Mouse (Mus musculus) adrenal gland, postnatal 4 days (tissue): ENCODE data around the gene Dnajb14. TPM values are rescaled to one million over a fixed set of nuclear protein-coding genes. Genes with fewer than 3 reads are reported as not detected.
A peak's percentile ranks its signal among the peaks of the same experiment; 100 is the strongest.
"Not testable (repeated sequence)": the region's sequence is repeated elsewhere in the genome, so short reads cannot be mapped to it uniquely, and the experiment has no call there.

ENCODE experiments used
- DNase-seq, 2 experiments: peaks; one replicate each; pipeline ENCODE4 v3.0.0; 2021 to 2022; ENCODE audit warnings: low spot score in 2 of 2, mixed read lengths in 2 of 2
- long read RNA-seq, 2 experiments: library from polyadenylated mRNA; stranded (forward); transcript quantifications; one replicate each; pipeline ENCODE4 v2.0.0; 2021
- total RNA-seq, 2 experiments: library from RNA; stranded (reverse); gene quantifications; 2 replicates each; pipeline ENCODE4 v1.2.3; 2021

The Dnajb14 gene
- total RNA-seq, result 10 to 100 TPM; 21.4 to 22.8 TPM
- long read RNA-seq, experiment 1, full-length matches to known transcripts, result 7 of 10 reads
- long read RNA-seq, experiment 1, partial matches to known transcripts, result 2 of 10 reads
- long read RNA-seq, experiment 1, other reads (novel, unspliced or antisense), result 1 of 10 reads
- long read RNA-seq, experiment 2, full-length matches to known transcripts, result 20 of 21 reads
- long read RNA-seq, experiment 2, partial matches to known transcripts, result 0 of 21 reads
- long read RNA-seq, experiment 2, other reads (novel, unspliced or antisense), result 1 of 21 reads

DNA sequence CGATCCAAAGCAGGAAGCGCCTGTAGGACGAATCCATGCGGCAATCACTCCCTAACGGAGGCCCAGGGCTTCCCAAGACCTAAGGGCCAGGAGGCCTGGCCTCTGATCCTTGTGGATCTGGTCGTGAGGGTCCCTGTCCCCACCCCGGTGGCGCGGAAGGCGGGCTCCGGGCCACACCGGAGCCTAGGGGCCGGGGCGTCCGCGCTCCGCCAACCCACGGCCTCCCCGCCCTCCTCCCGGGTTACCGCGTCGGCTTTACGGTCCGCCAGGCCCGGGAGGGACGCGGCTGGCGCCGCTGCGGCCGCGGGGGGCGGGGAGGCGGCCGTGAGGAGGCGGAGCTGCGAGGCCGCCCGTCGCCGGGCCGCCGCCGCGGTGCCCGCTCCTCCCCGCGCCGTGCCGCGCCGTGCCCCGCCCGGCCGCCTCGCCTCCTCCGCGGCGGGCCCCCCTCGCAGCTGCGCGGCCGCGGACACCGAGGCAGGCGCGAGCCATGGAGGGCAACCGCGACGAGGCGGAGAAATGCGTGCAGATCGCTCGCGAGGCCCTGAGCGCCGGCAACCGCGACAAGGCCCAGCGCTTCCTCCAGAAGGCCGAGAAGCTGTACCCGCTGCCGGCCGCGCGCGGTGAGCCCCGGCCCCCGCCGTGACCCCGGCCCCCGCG, at the start of gene Dnajb14:
Gene Dnajb14, plus strand, starts transcription at position 239 of the 657 bp plus-strand sequence.
- peak; percentile 19 to 32 for DNase-seq

DNA sequence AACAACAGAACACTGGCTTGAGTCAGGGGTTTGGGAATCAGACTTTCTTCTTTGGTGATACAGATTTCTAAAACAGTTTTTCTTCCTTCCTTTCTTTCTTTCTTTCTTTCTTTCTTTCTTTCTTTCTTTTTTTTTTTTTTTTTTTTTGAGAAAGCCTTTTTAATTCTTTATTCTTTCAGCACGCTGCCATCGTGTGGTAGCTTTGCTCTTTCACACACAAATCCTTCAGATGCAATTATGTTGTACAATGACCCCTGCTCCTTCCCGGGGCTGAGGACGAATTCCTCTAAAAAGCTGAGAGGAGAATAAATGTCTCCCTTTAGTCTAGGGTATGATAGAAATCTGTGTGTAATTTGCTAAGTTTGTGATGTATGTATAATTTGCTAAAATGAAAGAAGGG, 48.8 kb upstream of the Dnajb14 start:
- DNase-seq, result no peak

DNA sequence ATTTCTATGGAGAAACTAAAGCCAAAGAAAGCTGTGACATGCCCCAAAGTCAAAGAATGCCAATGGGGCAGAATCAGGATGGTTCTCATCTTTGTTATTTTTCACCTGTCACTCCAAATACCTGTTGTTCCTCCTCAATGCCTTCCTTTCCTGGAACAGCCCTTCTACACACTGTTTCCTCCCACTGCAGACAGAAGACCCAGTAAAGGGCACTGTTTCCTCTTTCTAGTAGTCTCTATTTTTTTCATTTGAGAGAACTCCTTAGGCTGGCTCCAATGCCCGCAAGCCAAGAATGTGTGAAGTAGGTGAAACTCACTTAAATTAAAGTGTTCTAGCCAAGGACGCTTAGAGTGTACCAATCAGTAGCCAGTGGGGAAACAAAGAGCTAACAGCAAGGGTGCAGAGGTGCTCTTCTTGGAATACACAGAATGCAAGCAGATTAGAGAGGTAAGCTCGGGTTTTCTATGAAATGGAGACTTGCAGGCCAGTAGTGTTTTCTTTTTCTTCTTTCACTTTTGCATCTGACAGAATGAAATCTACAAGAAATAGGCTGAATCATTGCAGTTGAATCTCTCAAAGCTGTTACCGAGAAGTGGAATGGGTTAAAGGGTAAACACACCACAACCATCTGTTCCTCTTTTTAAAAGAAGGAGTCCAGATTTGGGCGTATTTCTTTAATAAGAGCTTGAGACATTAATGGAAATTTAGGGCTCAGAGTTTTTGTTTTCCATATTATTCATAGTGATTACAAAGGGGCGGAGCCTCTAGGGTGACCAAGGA, 46.6 kb upstream of the Dnajb14 start:
- no peak for DNase-seq

DNA sequence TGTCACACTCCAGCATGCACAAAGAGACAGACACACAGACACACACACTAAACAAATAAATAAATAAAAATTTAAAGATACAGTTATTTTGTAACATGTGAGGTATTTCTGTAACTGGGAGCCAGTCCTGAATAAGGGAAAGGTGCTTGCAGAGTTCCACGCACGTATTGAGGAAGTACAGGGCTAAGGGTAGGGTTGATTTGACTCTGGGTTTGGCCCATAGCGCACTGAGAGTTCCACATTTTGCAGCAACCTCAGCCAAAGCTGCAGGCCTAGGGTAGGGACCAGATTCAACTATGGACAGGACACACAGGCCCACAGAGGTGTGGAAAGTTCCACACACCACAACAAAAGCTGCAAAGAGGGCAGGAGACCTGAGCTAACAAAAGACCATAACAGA, 44.2 kb upstream of the Dnajb14 start:
- no peak for DNase-seq

DNA sequence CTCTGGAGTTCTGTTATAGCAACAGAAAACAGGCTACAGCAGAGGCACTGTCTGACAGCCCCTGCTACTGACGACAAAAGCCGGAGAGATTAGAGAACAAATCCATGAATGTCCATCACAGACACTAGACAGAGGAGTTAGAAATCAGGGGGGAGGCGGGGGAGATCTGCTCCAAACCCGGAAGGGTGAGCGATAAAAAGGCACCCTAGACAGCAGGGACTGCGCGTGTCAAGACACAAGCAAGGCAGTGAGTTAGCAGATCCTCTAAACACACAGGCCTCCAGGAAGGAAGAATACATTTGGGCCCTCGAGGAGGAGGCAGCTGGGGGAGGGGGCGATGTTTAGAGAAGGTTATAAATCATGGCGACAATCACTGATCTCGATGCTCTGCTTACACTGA, 39.8 kb upstream of the Dnajb14 start:
- no peak for DNase-seq

DNA sequence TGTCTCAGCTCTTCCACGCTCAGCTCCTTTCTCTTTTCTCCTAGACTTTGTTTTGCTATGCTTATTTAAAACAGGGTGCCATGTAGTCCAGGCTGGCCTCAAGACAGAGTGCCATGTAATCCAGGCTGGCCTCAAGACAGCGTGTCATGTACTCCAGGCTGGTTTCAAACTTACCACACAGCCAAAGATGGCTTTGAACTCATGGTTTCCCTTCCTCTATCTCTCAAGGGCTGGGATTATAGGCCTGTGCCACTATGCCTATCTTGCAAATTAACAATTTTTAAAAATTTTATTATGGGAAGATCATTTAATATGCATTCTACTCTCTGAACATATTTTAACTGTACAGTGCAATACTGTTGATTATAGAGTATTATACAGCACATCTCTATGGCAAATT, 36.3 kb upstream of the Dnajb14 start:
- DNase-seq, result no peak

DNA sequence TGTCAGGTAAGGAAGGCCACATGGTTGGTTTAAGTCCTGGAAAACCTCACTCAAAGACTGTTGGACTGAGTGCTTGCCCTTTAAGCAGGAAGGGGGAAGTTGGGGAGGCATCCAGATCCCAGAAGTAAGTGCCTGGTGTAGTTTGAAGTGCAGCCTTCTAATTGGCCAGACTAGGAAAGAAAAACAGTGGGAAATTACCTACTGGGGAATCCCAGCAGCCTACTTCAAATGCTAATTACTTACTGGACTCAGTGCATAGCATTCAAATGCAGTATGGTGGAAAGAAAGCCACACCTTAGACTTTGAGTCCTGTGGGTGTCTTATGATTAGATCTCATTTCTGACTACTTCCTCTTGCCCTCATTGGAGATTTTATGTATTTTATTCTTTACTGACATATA, 34.3 kb upstream of the Dnajb14 start:
- no peak for DNase-seq

DNA sequence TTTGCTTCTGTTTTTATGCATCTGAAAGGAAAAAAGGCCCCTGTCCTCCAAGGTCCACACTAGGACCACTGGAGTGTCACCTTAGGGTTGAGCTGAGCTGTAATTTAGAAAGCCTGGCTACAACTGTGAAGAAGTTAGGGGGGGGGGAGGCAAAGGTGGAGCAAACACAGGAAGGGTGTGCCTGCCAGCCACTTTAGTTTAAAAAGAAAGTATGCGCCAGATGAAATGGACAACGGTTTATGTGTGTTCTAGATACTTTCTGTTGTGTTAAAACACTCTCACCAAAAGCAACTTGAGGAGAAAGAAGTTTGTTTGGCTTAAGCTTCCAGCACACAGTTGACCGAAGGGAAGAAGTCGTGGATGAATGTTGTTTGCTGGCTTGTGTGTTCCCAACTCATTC, 33.8 kb upstream of the Dnajb14 start:
- DNase-seq, result no peak

DNA sequence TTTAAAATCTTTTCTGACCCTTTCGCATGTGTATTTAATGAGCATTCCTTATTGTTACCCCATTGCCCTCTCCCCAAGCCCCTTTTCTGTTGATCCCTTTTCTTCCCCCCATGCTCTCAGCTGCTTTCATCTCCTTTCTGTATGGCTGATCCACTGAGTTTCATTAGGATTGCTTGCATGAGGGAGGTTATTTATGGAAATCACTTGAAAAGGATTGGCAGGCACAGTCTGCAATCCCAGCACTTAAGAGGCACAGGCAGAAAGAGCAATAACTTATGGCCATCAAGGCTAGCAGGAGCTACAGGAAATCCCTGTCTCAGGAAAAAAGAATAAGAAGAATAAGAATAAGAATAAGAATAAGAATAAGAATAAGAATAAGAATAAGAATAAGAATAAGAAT, 30.9 kb upstream of the Dnajb14 start:
- DNase-seq, result no peak

DNA sequence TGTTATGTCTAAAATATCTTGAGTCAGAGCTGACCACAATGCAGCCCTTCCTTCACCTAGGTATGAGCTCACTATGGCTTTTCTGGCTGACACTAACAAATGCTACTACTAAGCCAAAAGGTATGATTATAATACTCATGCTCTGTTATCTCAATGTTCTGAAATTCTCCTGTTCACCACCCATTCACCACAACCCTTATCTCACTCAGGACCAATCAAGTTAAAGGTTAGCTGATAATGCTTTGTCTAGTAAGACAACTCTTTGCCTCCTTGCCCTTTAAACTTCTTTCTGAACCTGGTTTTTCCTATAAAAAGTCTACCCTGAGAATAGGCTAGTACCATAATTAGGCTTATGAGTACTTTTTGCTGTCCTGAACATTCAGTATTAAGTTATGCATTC, 29.3 kb upstream of the Dnajb14 start:
- no peak for DNase-seq

DNA sequence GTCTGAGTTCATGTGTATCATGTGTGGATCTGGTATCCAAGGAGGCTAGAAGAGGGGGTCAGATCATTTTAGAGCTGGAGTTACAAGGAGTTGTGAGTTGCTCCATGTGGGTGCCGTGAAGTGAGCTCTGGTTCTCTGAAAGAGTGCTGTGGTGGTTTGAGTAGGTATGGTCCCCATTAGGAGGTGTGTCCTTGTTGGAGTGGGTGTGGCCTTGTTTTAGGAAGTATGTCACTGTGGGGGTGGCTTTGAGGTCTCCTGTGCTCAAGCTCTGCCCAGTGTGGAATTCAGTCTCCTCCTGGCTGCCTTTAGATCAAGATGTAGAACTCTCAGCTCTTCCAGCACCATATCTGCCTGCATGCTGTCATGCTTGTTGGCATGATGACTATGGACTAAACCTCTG, 24.5 kb upstream of the Dnajb14 start:
- no peak for DNase-seq

DNA sequence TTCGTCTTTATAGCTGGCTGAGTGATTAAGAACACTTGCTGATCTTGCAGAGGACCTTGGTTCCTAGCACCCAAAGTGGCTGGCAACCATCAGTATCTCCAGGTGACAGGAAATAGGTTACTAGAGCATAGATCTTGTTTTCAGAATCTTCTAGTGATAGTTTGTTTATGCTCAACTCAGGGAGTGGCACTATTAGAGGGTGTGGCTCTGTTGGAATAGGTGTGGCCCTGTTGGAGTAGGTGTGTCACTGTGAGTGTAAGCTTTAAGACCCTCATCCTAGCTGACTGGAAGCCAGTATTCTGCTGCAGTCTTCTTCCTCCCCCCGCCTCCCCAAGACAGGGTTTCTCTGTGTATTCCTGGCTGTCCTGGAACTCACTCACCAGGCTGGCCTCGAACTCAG, 23.2 kb upstream of the Dnajb14 start:
- DNase-seq, result no peak

DNA sequence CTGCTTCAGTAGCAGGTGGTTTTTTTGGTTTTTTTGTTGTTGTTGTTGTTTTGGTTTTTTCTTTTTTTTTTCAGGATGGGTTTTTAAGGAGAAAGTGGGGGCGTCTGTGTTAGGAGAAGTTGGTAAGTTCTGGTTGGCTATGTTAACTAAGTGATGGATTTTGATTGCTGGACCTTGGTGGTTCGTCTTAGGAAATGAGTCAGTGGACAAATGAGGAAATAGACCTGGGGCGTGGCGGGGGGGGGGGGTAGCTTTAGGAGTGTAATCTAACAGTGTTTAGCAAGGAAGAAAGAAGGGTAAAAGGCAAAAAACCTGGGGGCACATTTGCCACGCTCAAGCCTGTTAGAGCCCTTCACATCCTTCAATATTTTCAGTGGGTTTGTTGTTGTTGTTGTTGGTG, 20.9 kb upstream of the Dnajb14 start:
- DNase-seq, result no peak

DNA sequence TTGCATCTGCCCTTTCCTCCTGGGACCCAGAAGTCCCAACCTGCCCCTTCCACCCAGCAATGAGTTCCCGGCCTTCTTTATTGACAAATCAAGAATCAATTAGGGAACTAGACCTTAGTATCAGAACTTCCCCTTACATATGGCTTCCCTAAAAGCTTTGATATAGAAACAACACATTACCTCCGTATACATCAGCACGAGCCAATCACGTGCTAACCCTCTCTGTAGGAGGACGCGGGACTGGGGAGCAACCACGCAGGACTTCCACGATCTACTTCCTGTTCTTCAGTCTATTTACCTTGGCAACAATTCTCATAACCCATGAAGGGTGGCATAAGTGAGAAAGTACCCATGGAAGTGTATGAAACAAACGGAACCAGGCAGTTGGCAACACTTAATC, 19.1 kb upstream of the Dnajb14 start:
- no peak for DNase-seq

DNA sequence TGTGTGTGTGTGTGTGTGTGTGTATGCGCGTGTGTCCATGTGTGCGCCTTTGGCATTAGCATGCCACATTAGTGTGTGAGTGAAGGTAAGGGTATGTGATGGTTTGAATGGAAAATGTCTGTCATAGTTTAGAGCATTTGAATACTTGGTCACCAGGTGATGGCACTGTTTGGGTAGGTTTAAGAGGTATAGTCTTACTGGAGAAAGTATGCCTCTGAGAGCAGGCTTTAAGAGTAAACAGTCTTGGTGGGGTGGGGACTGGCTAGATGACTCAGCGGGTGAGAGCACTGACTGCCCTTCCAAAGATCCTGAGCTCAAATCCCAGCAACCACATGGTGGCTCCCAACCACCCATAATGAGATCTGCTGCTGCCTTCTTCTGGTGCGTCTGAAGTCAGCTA, 17.8 kb upstream of the Dnajb14 start:
- no peak for DNase-seq

DNA sequence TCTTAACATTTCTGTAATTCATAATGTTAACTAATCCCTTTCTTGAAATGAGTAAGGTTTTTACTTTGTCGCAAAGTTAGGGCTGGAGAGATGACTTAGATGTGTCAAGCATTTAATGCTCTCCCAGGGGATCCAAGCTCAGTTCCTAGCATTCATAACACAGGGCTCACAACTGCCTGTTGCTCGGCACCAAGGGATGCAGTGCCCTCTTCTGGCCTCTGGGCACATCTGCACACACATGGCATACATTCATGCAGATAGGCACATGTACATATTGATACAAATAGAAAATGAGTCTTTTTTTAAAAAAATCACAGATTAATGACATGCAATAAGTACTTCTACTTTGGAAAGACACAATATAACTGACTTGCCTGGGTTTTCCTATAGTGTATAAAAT, 16.3 kb upstream of the Dnajb14 start:
- no peak for DNase-seq

DNA sequence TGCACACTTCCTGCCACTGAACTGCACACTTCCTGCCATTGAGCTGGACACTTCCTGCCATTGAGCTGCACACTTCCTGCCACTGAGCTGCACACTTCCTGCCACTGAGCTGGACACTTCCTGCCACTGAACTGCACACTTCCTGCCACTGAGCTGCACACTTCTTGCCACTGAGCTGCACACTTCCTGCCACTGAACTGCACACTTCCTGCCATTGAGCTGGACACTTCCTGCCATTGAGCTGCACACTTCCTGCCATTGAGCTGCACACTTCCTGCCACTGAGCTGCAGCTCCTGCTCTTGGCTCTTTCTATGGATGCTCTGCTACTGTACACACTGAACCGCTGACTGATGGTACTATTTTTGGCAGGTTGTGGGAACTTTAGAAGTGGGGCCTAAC, 14.5 kb upstream of the Dnajb14 start:
- not testable (repeated sequence) for DNase-seq

DNA sequence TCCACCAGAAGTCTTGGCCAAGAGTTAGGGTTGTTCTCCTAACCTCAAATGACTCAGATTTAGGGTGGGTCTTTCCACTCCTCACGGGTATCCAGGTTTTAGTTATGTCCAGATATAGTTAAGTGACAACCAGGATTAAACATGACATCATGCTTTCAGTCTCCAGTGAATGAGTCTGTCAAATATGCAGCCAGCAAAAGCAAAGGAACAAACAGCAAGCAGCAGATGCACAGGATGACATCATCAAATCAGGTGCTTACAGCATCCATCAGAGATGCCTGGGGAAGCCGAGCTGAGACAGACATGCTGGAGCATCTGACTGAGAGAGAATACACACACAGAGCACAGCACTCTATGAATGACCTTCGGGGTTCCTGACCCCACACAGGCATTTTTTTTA, 12.1 kb upstream of the Dnajb14 start:
- no peak for DNase-seq

DNA sequence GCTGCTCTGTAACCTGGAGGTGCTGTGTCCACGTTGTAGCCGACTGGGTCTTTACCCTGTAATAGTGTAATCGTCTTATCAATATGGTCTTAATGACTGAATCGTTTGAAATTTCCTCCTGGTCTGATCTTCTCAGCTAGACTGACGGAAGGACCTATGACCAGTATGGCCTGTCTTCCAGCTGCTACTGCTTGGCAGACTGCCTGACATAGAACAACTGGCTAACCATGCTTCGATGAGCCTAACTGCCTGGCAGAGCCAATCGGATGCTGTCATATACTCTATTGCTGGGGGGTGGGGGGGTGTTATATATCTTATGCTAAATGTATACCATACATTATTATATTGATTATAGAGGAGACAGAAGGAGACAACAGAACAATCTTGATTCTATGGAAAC, 11.4 kb upstream of the Dnajb14 start:
- DNase-seq, result no peak

DNA sequence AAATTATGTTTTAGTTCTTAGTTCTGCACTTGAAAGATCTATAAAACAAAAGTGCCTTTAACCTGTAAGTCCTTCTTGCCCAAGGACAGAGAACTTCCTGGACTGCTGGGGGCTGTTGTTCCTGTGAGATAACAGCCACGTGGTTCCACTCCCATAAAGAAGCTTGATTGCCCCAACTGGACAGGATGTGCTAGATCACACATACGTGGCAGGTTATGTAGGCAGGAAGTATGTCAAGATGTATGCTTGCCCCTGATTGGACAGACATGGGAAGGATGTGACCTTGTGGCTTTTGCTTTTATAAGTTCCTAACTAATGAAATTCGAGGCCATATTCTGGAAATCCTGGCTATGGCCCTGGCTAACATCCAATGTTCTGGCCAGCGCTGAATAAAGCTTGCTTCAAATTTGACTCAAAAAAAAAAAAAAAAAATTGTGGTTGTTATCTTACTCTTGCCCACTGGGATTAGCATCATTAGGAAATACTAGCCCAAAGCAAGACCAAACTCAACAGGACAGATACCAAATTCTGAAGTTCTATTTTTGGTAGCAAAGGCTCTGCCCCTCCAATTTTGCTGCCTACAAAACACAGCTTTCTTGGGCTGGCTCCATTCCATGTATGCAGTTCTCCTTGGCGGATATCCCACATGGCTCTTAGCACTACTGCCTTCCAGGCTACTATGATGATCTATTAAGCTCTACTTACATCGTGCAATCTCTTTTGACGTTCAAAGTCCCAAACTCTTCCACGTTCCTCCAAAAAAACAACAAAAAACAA, 6.9 kb upstream of the Dnajb14 start:
- DNase-seq, result no peak

DNA sequence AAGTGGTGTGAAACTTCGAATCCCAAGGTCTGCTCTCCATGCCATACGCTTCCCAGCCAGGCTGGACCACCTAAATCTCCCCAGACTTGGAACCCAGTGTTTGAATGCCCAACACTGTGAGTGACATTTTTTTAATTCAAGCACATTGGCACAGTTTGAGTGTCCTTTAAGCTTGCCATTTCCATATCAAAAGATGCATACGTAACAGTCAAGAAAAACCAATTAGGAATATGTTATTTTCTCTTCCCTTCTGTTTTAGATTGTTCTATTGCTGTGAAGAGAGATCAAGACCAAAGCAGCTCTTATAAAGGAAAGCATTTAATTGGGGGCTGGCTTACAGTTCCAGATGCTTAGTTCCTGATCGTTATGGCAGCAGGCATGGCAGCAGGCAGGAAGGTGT, 6.0 kb upstream of the Dnajb14 start:
- DNase-seq, result no peak

DNA sequence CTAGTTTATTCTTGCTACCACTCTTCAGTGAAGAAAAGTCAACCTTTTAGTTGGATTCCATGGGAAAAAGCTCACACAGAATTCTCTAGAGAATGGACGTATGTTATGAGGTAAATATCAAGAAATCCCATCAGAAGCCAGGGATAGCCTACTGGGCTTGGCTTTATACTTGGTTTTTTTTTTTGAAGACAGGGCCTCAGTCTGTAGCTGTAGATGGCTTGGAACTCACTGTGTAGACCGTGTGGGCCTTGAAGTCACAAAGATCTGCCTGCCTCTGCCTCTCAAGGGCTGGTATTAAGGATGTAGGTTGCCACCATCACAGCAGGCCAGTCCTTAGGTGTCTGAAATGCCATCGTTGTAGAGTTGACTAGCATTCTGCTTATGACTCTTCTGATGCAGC, 4.9 kb upstream of the Dnajb14 start:
- DNase-seq, result no peak
